Mouse (Mus musculus) heart, postnatal 0 days (tissue): ENCODE data around the gene Kcnn1.

ENCODE experiments used
- CTCF ChIP-seq: IDR thresholded peaks from 2 replicates; pipeline ENCODE4 v1.5.1; 2016; ENCODE audit warnings: antibody characterized with exemption, control low read depth, low read depth
- EP300 ChIP-seq: IDR thresholded peaks from 2 replicates; pipeline ENCODE4 v1.6.1; 2016; ENCODE audit warnings: antibody characterized with exemption, low read depth

DNA sequence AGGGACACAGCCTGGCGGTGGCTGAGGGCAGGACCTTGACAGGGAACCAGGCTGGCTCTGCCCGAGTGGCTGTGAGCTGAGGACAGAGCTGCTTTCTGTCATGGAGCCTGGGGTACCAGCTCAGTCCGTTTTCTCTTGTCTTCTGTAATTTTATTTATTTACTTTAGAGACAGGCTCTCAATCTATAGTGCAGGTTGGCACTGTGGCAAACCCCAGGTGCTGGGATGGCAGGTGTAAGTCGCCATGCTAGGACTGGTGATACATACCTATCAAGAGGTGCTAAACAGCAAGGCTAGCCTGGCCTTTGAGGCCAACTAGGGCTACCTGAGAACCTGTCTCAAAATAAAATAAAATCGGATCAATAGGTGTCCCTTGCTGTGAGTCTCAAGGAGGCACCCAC is 7.0 kb downstream of the Kcnn1 start:
- no peak for TF ChIP-seq CTCF
- TF ChIP-seq EP300: no peak
